Mouse (Mus musculus): Measurements from ENCODE around the gene Mtrex. TPM values are rescaled to one million over a fixed set of nuclear protein-coding genes. Genes with fewer than 3 reads are reported as not detected.

The Mtrex gene
- polyA plus RNA-seq, 1 experiment from 2014 or later, result 105 TPM

- Histone ChIP-seq H3K9ac (ENCODE audit: low read length) (no peak overlapping the region), H3K27ac (replicated peaks; ENCODE audit: low read depth, low read length) (no peak overlapping the region), H3K4me2 (ENCODE audit: low read depth, severe bottlenecking) (no peak overlapping the region), H3K36me3 (ENCODE audit: control insufficient read depth, insufficient read depth, low read length) (peaks cover 7% of the 10 kb centered on the region; the same call in 1 of the 2 replicates), H3K4me3 (ENCODE audit: low read depth, low read length) (no peak overlapping the region), H3K4me1 (ENCODE audit: control insufficient read depth, insufficient read depth, low read length) (no peaks in the 10 kb centered on the region), H3K9me3 (ENCODE audit: control insufficient read depth, low read length) (no peaks in the 10 kb centered on the region), H3K27me3 (ENCODE audit: control insufficient read depth, insufficient read depth, low read length) (no peaks in the 10 kb centered on the region)
- DNase-seq (ENCODE audit: low spot score) (no peak), ATAC-seq (ENCODE audit: insufficient number of reproducible peaks, low FRiP score, low TSS enrichment, low read depth) (no peak)
- WGBS, result 90% methylated on average over 4 of the region's 4 CpGs
These were observed 16.8 kb downstream of the Mtrex start for GRCm38 (mm10) chr13:112910434-112910833.

DNA sequence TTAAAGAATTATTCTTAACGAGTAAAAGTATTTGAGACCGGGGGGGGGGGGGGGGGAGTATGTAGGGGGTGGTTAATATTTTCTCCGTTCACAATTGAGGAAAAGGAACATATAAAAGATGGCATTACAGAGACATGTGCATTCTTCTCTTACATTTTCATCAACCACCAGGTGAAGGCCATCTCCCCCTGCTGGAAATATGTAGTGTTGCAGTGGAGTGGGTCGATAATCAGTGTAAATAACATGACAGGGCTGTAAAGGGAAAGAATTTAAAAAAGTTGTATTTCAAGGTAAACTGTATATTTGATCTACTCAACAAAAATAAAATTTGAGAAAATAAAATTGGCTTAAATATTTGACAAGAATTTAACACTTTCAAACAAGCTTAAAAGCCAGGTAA lies 17.5 kb downstream of the Mtrex start:
- Histone ChIP-seq H3K4me1 (ENCODE audit: control insufficient read depth, insufficient read depth, low read length) (no peaks in the 10 kb centered on the region), H3K36me3 (ENCODE audit: control insufficient read depth, insufficient read depth, low read length) (peaks cover 11% of the 10 kb centered on the region; the same call in 1 of the 2 replicates), H3K27me3 (ENCODE audit: control insufficient read depth, insufficient read depth, low read length) (no peaks in the 10 kb centered on the region), H3K27ac (replicated peaks; ENCODE audit: low read depth, low read length) (no peak overlapping the region), H3K4me3 (ENCODE audit: low read depth, low read length) (no peak overlapping the region), H3K9ac (ENCODE audit: low read length) (no peak overlapping the region), H3K4me2 (ENCODE audit: low read depth, severe bottlenecking) (no peak overlapping the region), H3K9me3 (ENCODE audit: control insufficient read depth, low read length) (no peaks in the 10 kb centered on the region)
- ATAC-seq (ENCODE audit: insufficient number of reproducible peaks, low FRiP score, low TSS enrichment, low read depth) (no peak), DNase-seq (ENCODE audit: low spot score) (peak; percentile 38)
- 87% methylated on average over 4 of the region's 4 CpGs for WGBS

DNA sequence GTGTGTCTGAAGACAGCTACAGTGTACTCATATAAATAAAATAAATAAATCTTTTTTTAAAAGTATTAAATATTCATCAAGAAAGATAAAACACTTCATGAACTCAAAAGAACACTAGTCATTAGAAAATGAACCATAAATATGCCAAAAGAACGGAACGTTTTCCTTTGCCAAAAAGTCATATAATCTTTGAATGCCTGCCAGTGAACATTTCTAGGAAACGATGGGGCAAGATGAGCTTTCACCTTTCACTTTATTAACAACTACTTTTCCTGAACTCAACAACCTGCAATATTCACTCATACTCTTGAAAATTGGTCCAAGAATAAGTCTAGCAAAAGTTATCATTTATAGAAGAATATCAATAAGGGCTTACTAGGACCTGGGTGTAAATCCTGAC lies 25.0 kb downstream of the Mtrex start:
- no peaks in the 10 kb centered on the region for H3K4me1 ChIP-seq (ENCODE audit: control insufficient read depth, insufficient read depth, low read length)
- peaks cover 16% of the 10 kb centered on the region; the same call in 1 of the 2 replicates for H3K36me3 ChIP-seq (ENCODE audit: control insufficient read depth, insufficient read depth, low read length)
- no peak overlapping the region for H3K9ac ChIP-seq (ENCODE audit: low read length)
- H3K9me3 ChIP-seq (ENCODE audit: control insufficient read depth, low read length), result no peaks in the 10 kb centered on the region
- H3K27ac ChIP-seq (replicated peaks; ENCODE audit: low read depth, low read length), result no peak overlapping the region
- H3K27me3 ChIP-seq (ENCODE audit: control insufficient read depth, insufficient read depth, low read length), result no peaks in the 10 kb centered on the region
- WGBS, result 94% methylated on average over 3 of the region's 3 CpGs
- ATAC-seq (ENCODE audit: insufficient number of reproducible peaks, low FRiP score, low TSS enrichment, low read depth), result no peak
- no peak overlapping the region for H3K4me2 ChIP-seq (ENCODE audit: low read depth, severe bottlenecking)
- no peak overlapping the region for H3K4me3 ChIP-seq (ENCODE audit: low read depth, low read length)
- DNase-seq (ENCODE audit: low spot score), result no peak

DNA sequence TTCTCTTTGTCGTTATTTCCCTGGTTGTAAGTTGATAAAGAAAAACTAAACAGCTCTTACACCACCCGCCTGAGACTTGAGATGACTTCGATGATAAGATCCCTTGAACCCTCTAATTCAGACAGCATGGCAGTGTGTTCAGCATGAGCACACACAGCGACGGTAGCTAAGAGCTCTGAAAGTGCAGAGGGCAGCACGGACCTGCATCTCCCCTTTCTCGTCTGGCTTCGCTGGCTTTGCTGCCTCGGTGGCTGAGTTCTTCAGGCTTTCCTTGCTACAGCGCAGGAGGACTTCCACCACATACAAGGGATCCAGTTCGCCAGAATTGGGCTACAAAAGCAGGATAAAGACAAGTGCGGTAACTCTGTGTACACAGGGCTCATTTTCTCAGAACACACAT lies 40.0 kb downstream of the Mtrex start:
- Histone ChIP-seq H3K9me3 (ENCODE audit: control insufficient read depth, low read length) (no peaks in the 10 kb centered on the region), H3K4me3 (ENCODE audit: low read depth, low read length) (no peak overlapping the region), H3K4me2 (ENCODE audit: low read depth, severe bottlenecking) (no peak overlapping the region), H3K9ac (ENCODE audit: low read length) (no peak overlapping the region), H3K4me1 (ENCODE audit: control insufficient read depth, insufficient read depth, low read length) (no peaks in the 10 kb centered on the region), H3K27me3 (ENCODE audit: control insufficient read depth, insufficient read depth, low read length) (no peaks in the 10 kb centered on the region), H3K27ac (replicated peaks; ENCODE audit: low read depth, low read length) (no peak overlapping the region), H3K36me3 (ENCODE audit: control insufficient read depth, insufficient read depth, low read length) (peaks cover 26% of the 10 kb centered on the region)
- WGBS, result 96% methylated on average over 12 of the region's 12 CpGs
- ATAC-seq (ENCODE audit: insufficient number of reproducible peaks, low FRiP score, low TSS enrichment, low read depth) (no peak), DNase-seq (ENCODE audit: low spot score) (no peak)

DNA sequence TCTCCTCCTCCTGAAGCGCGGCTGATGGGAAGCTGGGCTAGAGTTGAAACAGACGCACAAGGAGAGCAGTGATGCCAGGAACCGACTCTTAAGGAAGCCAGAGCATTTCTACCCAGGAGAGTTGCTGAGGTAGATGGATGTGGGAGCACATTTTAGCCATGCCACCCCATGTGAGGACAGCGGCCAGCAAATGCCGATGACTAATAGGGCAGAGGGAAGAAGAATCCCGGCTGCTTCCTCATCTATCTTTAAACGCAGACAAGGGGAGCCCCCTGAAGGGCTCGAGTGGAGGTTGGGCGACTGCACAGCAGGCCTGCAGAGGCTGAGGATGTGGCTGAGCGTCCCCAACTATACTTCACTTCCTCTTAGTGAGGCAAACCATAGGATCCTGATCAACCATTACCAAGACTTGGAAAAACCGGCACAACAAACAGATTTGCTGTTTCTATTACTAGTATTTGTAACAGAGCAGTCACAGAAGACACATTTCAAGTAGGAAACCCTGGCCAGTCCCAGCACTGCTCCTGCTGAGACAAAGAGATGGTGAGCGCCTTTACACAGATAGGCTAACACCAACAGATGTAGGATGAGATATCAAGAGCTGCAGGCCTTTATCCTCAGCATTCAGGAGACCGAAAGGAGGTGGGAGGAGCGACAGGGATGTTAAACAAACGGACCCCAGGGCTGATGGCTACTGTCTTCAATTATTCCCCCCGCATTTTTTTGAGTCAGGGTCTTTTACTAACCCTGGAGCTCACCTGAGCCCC lies 55.5 kb downstream of the Mtrex start:
- H3K9ac ChIP-seq (ENCODE audit: low read length), result no peak overlapping the region
- H3K36me3 ChIP-seq (ENCODE audit: control insufficient read depth, insufficient read depth, low read length), result peaks cover 30% of the 10 kb centered on the region
- no peak overlapping the region for H3K4me3 ChIP-seq (ENCODE audit: low read depth, low read length)
- DNase-seq (ENCODE audit: low spot score), result no peak
- H3K9me3 ChIP-seq (ENCODE audit: control insufficient read depth, low read length), result no peaks in the 10 kb centered on the region
- no peak overlapping the region for H3K4me2 ChIP-seq (ENCODE audit: low read depth, severe bottlenecking)
- WGBS, result 86% methylated on average over 17 of the region's 17 CpGs
- H3K27me3 ChIP-seq (ENCODE audit: control insufficient read depth, insufficient read depth, low read length), result no peaks in the 10 kb centered on the region
- H3K4me1 ChIP-seq (ENCODE audit: control insufficient read depth, insufficient read depth, low read length), result no peaks in the 10 kb centered on the region
- no peak for ATAC-seq (ENCODE audit: insufficient number of reproducible peaks, low FRiP score, low TSS enrichment, low read depth)
- H3K27ac ChIP-seq (replicated peaks; ENCODE audit: low read depth, low read length), result no peak overlapping the region

- Histone ChIP-seq H3K4me2 (ENCODE audit: low read depth, severe bottlenecking) (no peak overlapping the region), H3K4me1 (ENCODE audit: control insufficient read depth, insufficient read depth, low read length) (no peaks in the 10 kb centered on the region), H3K4me3 (ENCODE audit: low read depth, low read length) (no peak overlapping the region), H3K36me3 (ENCODE audit: control insufficient read depth, insufficient read depth, low read length) (peaks cover 30% of the 10 kb centered on the region), H3K27me3 (ENCODE audit: control insufficient read depth, insufficient read depth, low read length) (no peaks in the 10 kb centered on the region), H3K9me3 (ENCODE audit: control insufficient read depth, low read length) (no peaks in the 10 kb centered on the region), H3K27ac (replicated peaks; ENCODE audit: low read depth, low read length) (no peak overlapping the region), H3K9ac (ENCODE audit: low read length) (no peak overlapping the region)
- WGBS, result 86% methylated on average over 11 of the region's 11 CpGs
- no peak for ATAC-seq (ENCODE audit: insufficient number of reproducible peaks, low FRiP score, low TSS enrichment, low read depth)
- DNase-seq (ENCODE audit: low spot score), result no peak
These were observed 57.0 kb downstream of the Mtrex start for GRCm38 (mm10) chr13:112870039-112870690.

DNA sequence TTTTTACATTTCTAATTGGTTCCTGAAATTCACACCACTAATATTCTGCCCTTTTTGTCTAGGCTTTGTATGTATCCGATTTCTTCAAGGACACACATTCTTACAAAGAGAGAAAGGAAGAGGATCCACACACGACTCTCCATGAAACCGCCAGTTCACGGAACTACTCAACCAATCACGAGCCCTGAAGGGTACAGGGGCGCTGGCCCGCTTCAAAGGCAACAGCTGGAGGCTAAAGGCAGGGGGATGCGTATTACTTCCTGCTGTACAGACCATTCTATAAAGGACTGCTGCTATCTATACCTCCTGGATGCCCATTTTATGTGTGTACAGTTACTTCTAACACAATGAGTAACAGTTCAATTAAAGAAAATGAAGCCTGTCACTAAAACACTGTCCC lies 59.8 kb downstream of the Mtrex start:
- Histone ChIP-seq H3K4me3 (ENCODE audit: low read depth, low read length) (no peak overlapping the region), H3K27me3 (ENCODE audit: control insufficient read depth, insufficient read depth, low read length) (no peaks in the 10 kb centered on the region), H3K27ac (replicated peaks; ENCODE audit: low read depth, low read length) (no peak overlapping the region), H3K4me2 (ENCODE audit: low read depth, severe bottlenecking) (no peak overlapping the region), H3K4me1 (ENCODE audit: control insufficient read depth, insufficient read depth, low read length) (no peaks in the 10 kb centered on the region), H3K36me3 (ENCODE audit: control insufficient read depth, insufficient read depth, low read length) (peaks cover 31% of the 10 kb centered on the region), H3K9ac (ENCODE audit: low read length) (no peak overlapping the region), H3K9me3 (ENCODE audit: control insufficient read depth, low read length) (no peaks in the 10 kb centered on the region)
- WGBS, result 93% methylated on average over 8 of the region's 8 CpGs
- ATAC-seq (ENCODE audit: insufficient number of reproducible peaks, low FRiP score, low TSS enrichment, low read depth), result no peak
- DNase-seq (ENCODE audit: low spot score), result no peak

GRCm38 (mm10) chr13:112866782-112867181 lies 60.4 kb downstream of the Mtrex start:
- Histone ChIP-seq H3K36me3 (ENCODE audit: control insufficient read depth, insufficient read depth, low read length) (peaks cover 26% of the 10 kb centered on the region), H3K4me3 (ENCODE audit: low read depth, low read length) (no peak overlapping the region), H3K9ac (ENCODE audit: low read length) (no peak overlapping the region), H3K27me3 (ENCODE audit: control insufficient read depth, insufficient read depth, low read length) (no peaks in the 10 kb centered on the region), H3K9me3 (ENCODE audit: control insufficient read depth, low read length) (no peaks in the 10 kb centered on the region), H3K4me2 (ENCODE audit: low read depth, severe bottlenecking) (no peak overlapping the region), H3K27ac (replicated peaks; ENCODE audit: low read depth, low read length) (no peak overlapping the region), H3K4me1 (ENCODE audit: control insufficient read depth, insufficient read depth, low read length) (no peaks in the 10 kb centered on the region)
- DNase-seq (ENCODE audit: low spot score), result no peak
- 89% methylated on average over 7 of the region's 7 CpGs for WGBS
- ATAC-seq (ENCODE audit: insufficient number of reproducible peaks, low FRiP score, low TSS enrichment, low read depth), result no peak
